Mouse (Mus musculus) heart, postnatal 0 days (tissue): ENCODE measurements around the gene Vcan.
"Not testable (repeated sequence)": the region's sequence is repeated elsewhere in the genome, so short reads cannot be mapped to it uniquely, and the experiment has no call there.

Experiments
- CTCF ChIP-seq: IDR thresholded peaks from 2 replicates; pipeline ENCODE4 v1.5.1; 2016; ENCODE audit warnings: antibody characterized with exemption, control low read depth, low read depth
- EP300 ChIP-seq: IDR thresholded peaks from 2 replicates; pipeline ENCODE4 v1.6.1; 2016; ENCODE audit warnings: antibody characterized with exemption, low read depth

DNA sequence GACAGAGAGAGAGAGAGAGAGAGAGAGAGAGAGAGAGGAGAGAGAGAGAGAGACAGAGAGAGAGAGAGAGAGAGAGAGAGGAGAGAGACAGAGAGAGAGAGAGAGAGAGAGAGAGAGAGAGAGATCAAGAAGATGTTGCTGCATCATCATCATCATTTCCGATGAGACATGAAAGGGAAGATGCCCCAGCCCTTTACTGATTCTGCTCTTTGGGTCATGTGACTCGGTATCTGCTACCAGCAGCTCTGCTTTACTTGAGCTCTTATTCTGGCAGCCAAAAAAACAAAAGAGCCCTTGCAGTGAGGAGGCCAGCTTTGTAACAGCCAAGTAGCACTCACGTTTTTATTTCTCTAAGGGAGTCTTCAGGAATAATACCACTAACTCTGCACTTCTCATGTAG is 8.3 kb upstream of the Vcan start:
- not testable (repeated sequence) for TF ChIP-seq CTCF, EP300
